Mouse (Mus musculus) spleen, adult 2 months (tissue): ENCODE results near the gene Nav2. TPM values are rescaled to one million over a fixed set of nuclear protein-coding genes. Genes with fewer than 3 reads are reported as not detected.

ENCODE experiments used
- DNase-seq, 2 experiments: peaks; one replicate each; pipeline versions ENCODE4 v3.0.0 to v3.0.0-alpha.2; 2012 to 2021; ENCODE audit warnings: low spot score in 2 of 2, low read depth in 1 of 2
- H3K27ac ChIP-seq: fragments of 200-500 bp; 2 replicates; pipeline ENCODE4 v1.5.1; 2012; ENCODE audit warnings: low read length, inconsistent platforms; ENCODE audit not compliant: insufficient read depth
- H3K27me3 ChIP-seq: fragments of 200-500 bp; 2 replicates; pipeline ENCODE4 v1.6.1; 2012; ENCODE audit warnings: mild to moderate bottlenecking, moderate library complexity, low read length, inconsistent platforms; ENCODE audit not compliant: control insufficient read depth, insufficient read depth
- H3K36me3 ChIP-seq: fragments of 200-500 bp; 2 replicates; pipeline ENCODE4 v1.6.1; 2012; ENCODE audit warnings: mild to moderate bottlenecking, low read length, inconsistent platforms; ENCODE audit not compliant: control insufficient read depth, insufficient read depth
- H3K4me1 ChIP-seq: fragments of 200-500 bp; 2 replicates; pipeline ENCODE4 v1.6.1; 2011; ENCODE audit warnings: inconsistent platforms; ENCODE audit not compliant: control insufficient read depth, insufficient read depth, insufficient read length
- H3K4me3 ChIP-seq: fragments of 200-500 bp; 2 replicates; pipeline ENCODE4 v1.5.1; 2011; ENCODE audit warnings: mild to moderate bottlenecking, inconsistent platforms; ENCODE audit not compliant: insufficient read depth, insufficient read length; ENCODE audit errors: extremely low read depth
- CTCF ChIP-seq: fragments of 200-500 bp; IDR thresholded peaks from 2 replicates; pipeline ENCODE4 v1.5.1; 2011; ENCODE audit warnings: mild to moderate bottlenecking, inconsistent platforms; ENCODE audit not compliant: insufficient read depth, insufficient read length, insufficient replicate concordance; ENCODE audit errors: extremely low read depth
- POLR2A ChIP-seq: fragments of 200-500 bp; IDR thresholded peaks from 2 replicates; pipeline ENCODE4 v1.6.1; 2011; ENCODE audit warnings: low read depth, low read length, inconsistent platforms
- WGBS: fragments of 180-500 bp; shearing (Covaris S2); methylation state at CpG from one replicate; pipeline ENCODE4 v1.1.7; 2018; 5-methylcytosine and 5-hydroxymethylcytosine counted together
- polyA plus RNA-seq: library from polyadenylated mRNA; depleted of rRNA; stranded (reverse); fragments of >200 nt; gene quantifications from 2 replicates; pipeline ENCODE4 v1.2.3, GENCODE M21; 2012; rRNA removed

Nav2 gene
- polyA plus RNA-seq, 1 experiment, result 3.5 TPM

DNA sequence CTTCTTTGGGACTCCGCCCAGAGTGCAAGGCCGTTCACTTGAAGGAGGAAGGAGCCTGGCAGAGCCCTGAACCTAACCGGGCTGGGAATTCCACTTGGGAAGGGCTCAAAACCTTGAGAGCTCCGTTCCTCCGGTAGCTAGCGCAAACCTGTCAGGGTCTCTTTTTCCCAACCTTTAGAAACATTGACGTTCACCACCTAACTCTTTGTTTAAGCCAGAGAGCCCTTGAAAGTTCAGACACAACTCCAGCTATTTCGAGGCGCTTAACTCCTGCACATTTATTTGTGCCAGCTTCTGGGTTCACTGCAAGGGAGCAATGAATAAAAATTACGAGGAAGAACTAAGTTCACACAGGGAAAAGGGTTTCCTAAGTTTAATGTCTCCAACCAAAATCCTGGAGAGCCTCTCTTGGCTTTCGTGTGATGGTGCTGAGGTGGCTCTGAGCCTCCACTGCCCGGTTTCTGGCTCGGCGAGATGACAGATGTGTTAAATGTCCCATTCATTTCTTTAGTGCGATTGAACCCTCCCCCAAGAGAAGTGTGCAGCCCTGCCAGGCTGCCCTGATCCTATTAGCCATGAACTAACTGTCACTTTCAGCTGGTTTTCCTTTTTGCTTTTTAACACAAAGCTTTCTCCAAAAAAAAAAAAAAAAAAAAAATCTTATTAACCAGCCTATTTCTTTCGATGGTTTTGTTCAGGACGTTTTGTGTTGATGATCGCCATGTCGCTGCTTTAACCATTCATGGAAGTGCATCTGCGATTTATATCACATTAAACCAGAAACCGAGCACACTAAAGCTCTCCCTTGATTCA, 729.5 kb downstream of the Nav2 start:
- TF ChIP-seq POLR2A (no peak), CTCF (no peak)
- DNase-seq, result no peak
- Histone ChIP-seq H3K27ac (no peak overlapping the region), H3K27me3 (peaks cover 24% of the 10 kb centered on the region), H3K4me3 (no peak overlapping the region), H3K4me1 (peaks cover 11% of the 10 kb centered on the region), H3K36me3 (no peaks in the 10 kb centered on the region)
- 10% methylated on average over 21 of the region's 21 CpGs for WGBS

DNA sequence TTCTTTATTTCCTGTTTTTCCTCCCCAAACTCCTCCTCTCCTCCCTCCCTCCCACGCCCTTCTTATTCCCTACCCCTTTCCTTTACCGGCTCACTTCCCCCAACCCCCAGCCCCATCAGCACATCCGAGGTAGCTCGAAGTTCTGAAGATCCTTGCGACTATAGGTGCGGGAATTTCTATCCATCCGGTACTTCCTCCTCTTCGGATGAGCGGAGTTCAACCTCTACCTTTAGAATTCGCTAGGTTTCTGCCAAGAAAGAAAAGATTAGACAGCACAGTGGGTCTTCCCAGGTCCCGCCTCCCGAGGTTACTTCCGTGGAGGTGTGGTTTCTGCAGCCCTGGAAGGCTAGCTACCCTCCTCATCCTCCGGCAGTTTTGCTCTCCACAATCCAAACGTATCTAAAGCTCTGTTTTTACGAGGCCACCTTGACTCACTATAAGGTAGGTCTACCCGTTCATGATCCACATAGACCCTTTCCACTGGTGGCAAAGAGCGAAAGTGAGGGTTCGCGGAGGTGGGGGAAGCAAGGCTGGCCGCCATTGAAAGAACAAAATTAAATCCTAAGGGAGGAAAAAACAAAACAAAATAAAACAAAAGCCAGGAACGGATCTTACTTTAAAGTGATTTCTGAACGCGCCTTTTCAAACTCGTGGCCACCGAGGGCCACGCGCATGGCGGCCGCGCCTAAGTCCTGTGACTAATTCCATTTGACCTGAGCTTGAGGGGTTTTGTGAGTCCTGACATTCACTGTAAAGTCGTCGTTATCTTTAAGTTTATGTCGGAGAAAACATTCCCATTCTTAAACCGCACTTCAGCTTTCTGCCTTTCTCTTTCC, 730.6 kb downstream of the Nav2 start:
- WGBS, result 15% methylated on average over 35 of the region's 35 CpGs
- Histone ChIP-seq H3K27me3 (peaks cover 19% of the 10 kb centered on the region), H3K27ac (no peak overlapping the region), H3K36me3 (no peaks in the 10 kb centered on the region), H3K4me1 (peaks cover 6% of the 10 kb centered on the region; the same call in 1 of the 2 replicates), H3K4me3 (no peak overlapping the region; the same call in 1 of the 2 replicates)
- no peak for DNase-seq
- no peak for TF ChIP-seq CTCF
- no peak for TF ChIP-seq POLR2A

DNA sequence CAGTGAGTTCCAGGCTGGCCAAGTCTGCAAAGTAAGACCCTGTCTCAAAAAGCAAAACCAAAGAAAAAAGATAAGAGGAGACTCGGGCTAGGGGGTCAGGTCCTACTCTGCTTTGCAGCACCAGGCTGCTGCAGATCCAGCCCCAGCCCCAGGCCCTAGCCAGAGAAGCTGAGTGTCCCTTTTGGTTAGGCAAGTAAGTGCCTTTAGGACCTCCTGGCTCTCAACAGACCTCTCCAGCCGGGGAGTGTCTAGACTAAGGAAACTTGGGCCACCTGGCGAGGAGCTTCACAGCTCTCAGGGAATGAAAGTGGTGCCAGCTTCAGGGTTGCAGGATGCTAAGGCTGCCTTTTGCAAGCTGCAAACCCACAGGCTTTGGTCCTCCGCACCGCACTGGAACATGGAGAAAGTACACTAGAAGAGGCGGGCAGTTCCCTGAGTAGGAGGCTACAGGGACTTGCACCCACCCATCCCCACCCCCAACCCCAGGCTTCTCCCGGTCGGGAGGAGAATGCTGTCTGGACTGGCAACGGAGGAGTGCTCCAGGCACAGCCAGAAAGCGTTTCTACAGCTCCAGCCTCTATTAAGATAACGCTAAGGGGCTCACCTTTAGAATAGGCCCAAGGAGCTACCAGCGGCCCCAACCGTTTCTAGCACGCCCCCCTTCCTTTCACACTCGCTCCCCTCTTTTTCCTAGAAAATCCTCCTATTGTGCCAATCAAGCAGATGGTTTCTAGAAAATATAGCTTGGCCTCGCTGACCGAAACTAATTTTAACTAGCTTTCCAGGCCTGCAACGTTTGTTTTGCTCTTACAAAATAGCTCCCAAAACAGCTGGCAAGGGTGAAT, 731.6 kb downstream of the Nav2 start:
- Histone ChIP-seq H3K27ac (no peak overlapping the region), H3K4me1 (peaks cover under 1% of the 10 kb centered on the region; the same call in 1 of the 2 replicates), H3K36me3 (no peaks in the 10 kb centered on the region), H3K27me3 (peaks cover 16% of the 10 kb centered on the region), H3K4me3 (no peak overlapping the region)
- no peak for DNase-seq
- WGBS, result 63% methylated on average over 18 of the region's 18 CpGs
- TF ChIP-seq POLR2A (no peak), CTCF (no peak)

DNA sequence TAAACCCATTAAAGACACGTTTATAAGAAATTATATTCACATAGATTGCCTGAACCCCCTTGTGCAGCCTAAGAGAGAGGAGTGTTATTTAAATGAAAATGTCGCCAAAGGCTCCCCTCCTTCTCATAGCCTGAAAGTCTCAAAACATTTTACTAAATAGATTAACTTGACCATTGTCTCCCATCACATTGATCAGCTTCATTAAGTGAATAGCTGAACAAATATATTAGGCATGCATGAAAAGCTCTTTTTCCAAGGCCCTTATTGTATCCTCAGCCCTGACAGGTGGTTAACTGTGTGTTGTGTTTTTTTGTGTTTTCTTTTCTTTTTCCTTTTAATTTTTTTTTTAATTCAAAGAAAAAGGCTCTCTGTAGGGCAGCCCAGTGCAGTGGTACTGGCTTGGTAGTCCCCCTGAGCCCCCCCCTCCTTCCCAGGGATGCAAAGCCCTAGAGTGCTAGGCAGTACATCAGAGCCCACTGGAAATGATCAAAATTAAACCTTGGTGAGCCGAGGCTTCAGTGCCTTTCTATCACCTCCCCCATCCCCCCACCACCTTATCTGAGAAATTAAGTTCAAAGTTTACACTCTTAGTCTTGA, 732.3 kb downstream of the Nav2 start:
- no peak overlapping the region for H3K4me3 ChIP-seq
- 70% methylated on average over 3 of the region's 3 CpGs for WGBS
- no peaks in the 10 kb centered on the region for H3K36me3 ChIP-seq
- H3K27ac ChIP-seq, result no peak overlapping the region
- no peaks in the 10 kb centered on the region for H3K4me1 ChIP-seq
- DNase-seq, result no peak
- peaks cover 16% of the 10 kb centered on the region for H3K27me3 ChIP-seq
- no peak for TF ChIP-seq CTCF
- no peak for TF ChIP-seq POLR2A

Other genes with a start within 250 kb of the Nav2 start
- gene Zdhhc13, start 119.7 kb upstream of the Nav2 start, polyA plus RNA-seq, result 6.9 and 7.5 TPM in 2 replicates
- gene Csrp3, start 60.7 kb upstream of the Nav2 start, polyA plus RNA-seq, result 0.07 TPM in 1 of 2 replicates, not detected in the other
- 5.4 and 7.9 TPM in 2 replicates for gene E2f8, start 27.1 kb upstream of the Nav2 start, polyA plus RNA-seq